Mouse (Mus musculus) liver, adult 10 weeks (tissue): ENCODE measurements around the gene Rpp25l. TPM values are rescaled to one million over a fixed set of nuclear protein-coding genes. Genes with fewer than 3 reads are reported as not detected.

Experiments used
- polyA plus RNA-seq: library from polyadenylated mRNA; stranded (reverse); fragments of 350-450 nt; fragmentation: Illumina TruSeq; extraction: RNeasy Lipid Tissue Mini Kit (QIAGEN cat#74804); gene quantifications from one replicate; pipeline ENCODE4 v1.2.3, GENCODE M21; 2014; ENCODE audit warnings: low read depth, low replicate concordance

The Rpp25l gene
- polyA plus RNA-seq, result 0.85 TPM

DNA sequence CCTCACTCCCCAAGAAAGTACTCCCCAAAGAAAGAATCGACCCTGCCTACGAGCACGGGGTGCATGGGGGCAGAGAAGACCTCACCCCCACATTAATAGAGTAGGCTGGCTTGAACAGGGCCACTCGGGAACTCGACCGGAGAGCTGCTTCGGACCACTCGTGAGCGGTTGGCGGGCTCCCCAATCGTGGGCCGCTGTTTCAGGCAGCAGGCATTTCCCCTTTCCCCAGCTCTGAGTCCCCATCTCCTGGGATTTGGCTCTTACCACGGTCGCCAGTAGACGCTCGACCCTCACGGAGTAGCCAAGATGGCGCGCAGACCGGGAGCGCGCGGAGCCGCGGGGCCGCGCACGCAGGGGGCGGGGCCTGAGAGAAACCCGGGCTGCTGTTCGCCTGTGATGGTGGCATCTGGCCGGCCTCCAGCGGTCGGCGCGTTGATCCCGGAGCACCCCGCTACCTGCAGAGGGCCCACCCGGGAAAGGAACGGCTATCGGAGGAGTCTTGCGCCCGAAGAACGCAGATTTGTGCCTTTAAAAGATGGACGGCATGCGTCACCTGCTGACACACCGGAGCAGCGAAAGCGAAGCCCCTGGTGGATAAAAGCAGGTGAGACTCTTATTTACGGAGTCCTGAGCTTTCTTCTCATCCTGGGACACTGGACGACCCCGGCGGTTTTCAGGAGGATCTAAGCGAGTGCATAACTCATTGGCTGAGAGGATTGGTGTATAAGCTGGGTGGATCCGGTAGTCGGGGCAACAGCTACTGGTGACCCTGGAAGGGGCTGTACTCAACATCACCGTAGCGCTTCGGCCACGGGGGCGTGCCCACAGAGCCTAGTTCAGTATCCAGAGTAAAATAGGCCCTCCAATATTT, at the start of gene Rpp25l:
Gene Rpp25l, minus strand, starts transcription at position 338 of the 871 bp plus-strand sequence.

DNA sequence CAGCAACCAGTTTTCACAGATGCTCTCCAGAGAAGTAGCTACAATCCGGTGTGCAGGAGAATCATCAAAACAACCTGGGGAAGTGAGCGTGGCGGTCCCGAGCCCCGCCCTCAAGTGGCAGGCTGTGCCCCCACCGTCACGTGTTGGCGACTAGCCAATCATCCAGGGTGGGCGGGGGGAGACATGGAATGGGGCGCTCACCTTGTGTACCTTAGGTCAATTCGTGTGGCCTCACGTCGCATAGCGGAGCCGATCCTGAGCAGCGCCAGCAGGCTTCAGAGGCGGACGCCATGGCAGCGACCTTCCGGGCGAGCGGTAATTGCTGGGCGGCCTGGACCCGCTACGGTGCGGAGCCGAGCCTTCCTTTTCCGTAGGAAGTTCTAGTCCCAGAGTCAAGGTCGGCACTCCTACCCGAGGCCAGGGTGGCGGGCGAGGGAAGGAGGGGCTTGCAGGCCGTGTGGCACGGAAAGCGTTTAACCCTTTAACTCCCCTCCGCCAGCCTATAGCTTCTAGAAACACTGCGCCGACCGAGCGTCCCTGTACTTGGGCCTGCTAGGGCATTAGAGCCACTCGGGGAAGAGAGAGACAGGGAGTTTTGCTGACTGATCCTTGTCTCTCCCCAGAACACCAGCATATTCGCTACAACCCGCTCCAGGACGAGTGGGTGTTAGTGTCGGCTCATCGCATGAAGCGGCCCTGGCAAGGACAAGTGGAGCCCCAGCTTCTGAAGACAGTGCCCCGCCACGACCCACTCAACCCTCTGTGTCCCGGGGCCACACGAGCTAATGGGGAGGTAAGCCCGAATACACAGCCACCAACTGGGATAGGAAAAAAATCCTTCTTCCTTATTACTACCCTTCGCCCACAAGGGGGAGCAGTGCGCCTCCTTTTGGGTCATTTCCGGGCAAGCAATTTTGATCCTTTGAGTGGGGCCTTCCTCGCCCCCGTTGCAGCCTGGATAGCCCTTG, 42.3 kb upstream of the Rpp25l start, which contains the start of gene Sigmar1:
Gene Sigmar1, minus strand, starts transcription at position 820 of the 968 bp plus-strand sequence.

GRCm38 (mm10) chr4:41754797-41755337, 41.5 kb upstream of the Rpp25l start, which contains the start of gene Galt:
Galt (plus strand) TSS chr4:41755228.

GRCm38 (mm10) chr4:41731052-41731765, 17.9 kb upstream of the Rpp25l start, which contains the start of gene Arid3c:
Arid3c (minus strand) TSS chr4:41731142.

GRCm38 (mm10) chr4:41722918-41723351, 9.6 kb upstream of the Rpp25l start, which contains the start of gene Dctn3:
Dctn3 (minus strand) TSS chr4:41723170.

DNA sequence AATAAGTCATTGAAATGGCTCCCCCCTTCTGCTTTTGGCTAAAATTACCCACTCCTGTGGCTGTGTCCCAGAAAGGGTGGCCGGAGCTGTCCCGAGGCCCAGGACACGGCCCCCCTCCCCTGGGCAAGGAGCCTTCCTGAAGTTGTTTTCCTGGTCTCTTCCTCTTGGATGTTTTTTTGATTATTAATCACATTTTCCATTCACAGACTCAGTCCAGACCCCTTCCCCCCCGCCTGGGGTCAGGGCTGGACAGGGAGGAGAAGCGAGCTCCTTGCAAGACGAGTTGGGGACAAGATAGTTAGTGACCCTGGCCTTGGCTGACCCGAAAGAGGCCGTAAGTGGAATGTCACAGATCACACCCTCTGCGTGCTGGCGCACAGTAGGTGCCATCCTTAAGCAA, 13.6 kb downstream of the Rpp25l start, which contains the start of gene Il11ra1:
Gene Il11ra1, plus strand, starts transcription at position 207 of the 400 bp plus-strand sequence.

GRCm38 (mm10) chr4:41696930-41697841, 16.1 kb downstream of the Rpp25l start, which contains the start of gene Cntfr:
Cntfr (minus strand) TSS chr4:41697089.

Other genes with a start within 250 kb of the Rpp25l start
- gene Kif24, start 248.6 kb downstream of the Rpp25l start, polyA plus RNA-seq, result 0.16 TPM
- gene Nudt2, start 248.4 kb downstream of the Rpp25l start, polyA plus RNA-seq, result 20.0 TPM
- 10.2 TPM for gene AI464131, start 210.5 kb downstream of the Rpp25l start, polyA plus RNA-seq
- not detected for gene 1110017D15Rik, start 196.2 kb downstream of the Rpp25l start, polyA plus RNA-seq
- gene Fam219a, start 144.0 kb downstream of the Rpp25l start, polyA plus RNA-seq, result 0.77 TPM
- gene Dnaic1, start 143.8 kb downstream of the Rpp25l start, polyA plus RNA-seq, result not detected
- gene Enho, start 73.2 kb downstream of the Rpp25l start, polyA plus RNA-seq, result 0.53 TPM
- gene Cntfr, start 16.4 kb downstream of the Rpp25l start, polyA plus RNA-seq, result not detected
- gene Il11ra1, start 13.5 kb downstream of the Rpp25l start, polyA plus RNA-seq, result 22.8 TPM
- gene Dctn3, start 9.6 kb upstream of the Rpp25l start, polyA plus RNA-seq, result 16.2 TPM
- gene Arid3c, start 17.6 kb upstream of the Rpp25l start, polyA plus RNA-seq, result not detected
- gene Galt, start 41.7 kb upstream of the Rpp25l start, polyA plus RNA-seq, result 6.9 TPM
- 109 TPM for gene Sigmar1, start 42.6 kb upstream of the Rpp25l start, polyA plus RNA-seq
- 9.1 TPM for gene Ccl27a, start 60.7 kb upstream of the Rpp25l start, polyA plus RNA-seq
- gene Gm21541, start 190.1 kb upstream of the Rpp25l start, polyA plus RNA-seq, result not detected
- 1.1 TPM for gene Gm20878, start 228.0 kb upstream of the Rpp25l start, polyA plus RNA-seq